Mouse (Mus musculus): Measurements from ENCODE around the gene Ccnd2.

- no peak for TF ChIP-seq GATA1 (IDR thresholded peaks at IDR 0.05; ENCODE audit: borderline replicate concordance, low read length)
- no peak for TF ChIP-seq FLI1 (IDR thresholded peaks at IDR 0.05; ENCODE audit: low read length)
Observed at GRCm38 (mm10) chr6:127131946-127132345, 20.0 kb downstream of the Ccnd2 start.
